Comparison of ENCODE assay signal across 7 mouse cellular contexts in the genomic region with DNA sequence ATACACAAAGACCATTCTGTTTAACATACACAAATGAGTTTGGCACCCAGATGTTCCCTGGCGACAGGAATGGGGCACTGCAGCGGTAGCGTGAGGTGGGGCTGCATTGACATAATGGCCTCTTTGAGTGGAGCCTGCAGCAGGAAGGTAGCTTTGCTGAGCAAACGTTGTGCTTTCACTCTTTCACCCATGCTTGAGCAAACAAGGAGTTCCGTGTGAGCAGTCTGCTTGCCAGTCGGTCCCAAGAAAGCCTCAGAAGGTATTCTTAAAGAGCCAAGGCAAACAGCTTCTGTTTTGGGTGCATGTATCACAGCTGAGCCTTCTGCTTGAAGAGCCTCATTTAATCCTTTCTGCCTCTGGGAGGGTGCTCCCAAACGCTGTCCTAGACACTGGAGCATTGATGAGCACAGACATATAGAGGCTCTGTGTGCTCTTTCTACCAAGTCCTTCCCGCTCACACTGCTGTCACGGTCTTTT.
DNase-seq lines count a peak whose midpoint lies in the region; ATAC-seq lines count a peak whose summit lies in the region.

No protein-coding gene starts in this region.

- no peaks in the 10 kb centered on the region for H3K27me3 ChIP-seq in forebrain, embryonic 16.5 days (replicated peaks; ENCODE audit: control insufficient read depth, insufficient read depth, low read length)

- H3K4me1 ChIP-seq in forebrain, embryonic 16.5 days (replicated peaks; ENCODE audit: control insufficient read depth, insufficient read depth, low read length): peaks cover 4% of the 10 kb centered on the region; the same call in 1 of the 2 replicates

- H3K27ac ChIP-seq in forebrain, embryonic 16.5 days (ENCODE audit: low read length): no peak overlapping the region

- DNase-seq in urinary bladder, postnatal 14 days (ENCODE audit: low spot score): peak; percentile 26
- DNase-seq in urinary bladder, postnatal 10 days (ENCODE audit: low spot score): no peak
- DNase-seq in lung, adult 18-20 months: peak; percentile 77 to 84
- DNase-seq in cerebellum, postnatal 4 days (ENCODE audit: low spot score in 2 of 2): no peak
- no peak for DNase-seq in gastrocnemius, postnatal 10 days
- no peak for DNase-seq in urinary bladder, postnatal 4 days (ENCODE audit: low spot score in 2 of 2)

- peak; percentile 59 for ATAC-seq in forebrain, embryonic 16.5 days

- no peak overlapping the region for H3K4me2 ChIP-seq in forebrain, embryonic 16.5 days (ENCODE audit: low read length)

- no peaks in the 10 kb centered on the region for H3K9me3 ChIP-seq in forebrain, embryonic 16.5 days (ENCODE audit: control insufficient read depth, low read length)

- no peak overlapping the region for H3K4me3 ChIP-seq in forebrain, embryonic 16.5 days (replicated peaks; ENCODE audit: low read length)

- WGBS in forebrain, embryonic 16.5 days: 33% methylated on average over 9 of the region's 9 CpGs

- H3K9ac ChIP-seq in forebrain, embryonic 16.5 days (replicated peaks; ENCODE audit: low read depth, low read length): no peak overlapping the region

- no peaks in the 10 kb centered on the region for H3K36me3 ChIP-seq in forebrain, embryonic 16.5 days (ENCODE audit: control insufficient read depth, insufficient read depth)

Comparison
In these comparisons a context has a peak if more than half of its experiments do, and no peak if none do; other contexts are left out.
1. DNase-seq: peak in urinary bladder, postnatal 14 days (single experiment) and lung, adult 18-20 months (2 of 2); none in urinary bladder, postnatal 10 days (single experiment), cerebellum, postnatal 4 days (0 of 2), gastrocnemius, postnatal 10 days (single experiment) and urinary bladder, postnatal 4 days (0 of 2).